Mouse (Mus musculus): ENCODE results near the gene Psd. TPM values are rescaled to one million over a fixed set of nuclear protein-coding genes. Genes with fewer than 3 reads are reported as not detected.

The Psd gene
- polyA plus RNA-seq, 1 experiment from 2014 or later = 3.3 TPM

DNA sequence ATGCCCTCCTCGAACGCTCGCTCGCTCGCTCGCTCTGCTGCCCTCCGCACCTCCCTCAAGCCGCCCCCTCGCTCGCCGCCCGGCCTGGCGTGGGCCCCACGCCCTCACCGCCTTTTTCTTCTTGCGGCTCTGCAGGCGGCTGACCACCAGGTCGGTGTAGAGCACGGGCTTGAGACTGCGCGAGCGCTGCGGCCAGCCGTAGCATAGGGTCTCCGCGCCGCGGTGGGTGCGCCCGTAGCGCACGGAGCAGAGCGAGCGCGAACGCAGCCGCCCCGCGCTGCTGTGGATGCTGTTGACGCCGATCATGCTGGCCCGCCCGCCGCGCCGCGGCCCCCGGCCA is 9.4 kb downstream of the Psd start:
- H3K9me3 ChIP-seq (replicated peaks; ENCODE audit: control insufficient read depth, low read length) = no peaks in the 10 kb centered on the region
- H3K4me2 ChIP-seq (ENCODE audit: low read depth, low read length) = peak overlapping the region; percentile 52
- peak overlapping the region; percentile 45 for H3K4me3 ChIP-seq (ENCODE audit: low read depth, low read length)
- ATAC-seq (ENCODE audit: low read depth) = no peak
- H3K27ac ChIP-seq (ENCODE audit: low read length) = no peak overlapping the region
- 1% methylated on average over 48 of the region's 48 CpGs for WGBS (ENCODE audit: insufficient replicate concordance)
- peaks cover 78% of the 10 kb centered on the region for H3K27me3 ChIP-seq (ENCODE audit: control insufficient read depth, insufficient read depth, low read depth, low read length)
- H3K4me1 ChIP-seq (ENCODE audit: control insufficient read depth, low read depth, low read length) = peaks cover 52% of the 10 kb centered on the region
- H3K9ac ChIP-seq (ENCODE audit: low read depth, low read length) = no peak overlapping the region
- H3K36me3 ChIP-seq (ENCODE audit: control insufficient read depth, insufficient read depth) = no peaks in the 10 kb centered on the region; the same call in 1 of the 2 replicates

DNA sequence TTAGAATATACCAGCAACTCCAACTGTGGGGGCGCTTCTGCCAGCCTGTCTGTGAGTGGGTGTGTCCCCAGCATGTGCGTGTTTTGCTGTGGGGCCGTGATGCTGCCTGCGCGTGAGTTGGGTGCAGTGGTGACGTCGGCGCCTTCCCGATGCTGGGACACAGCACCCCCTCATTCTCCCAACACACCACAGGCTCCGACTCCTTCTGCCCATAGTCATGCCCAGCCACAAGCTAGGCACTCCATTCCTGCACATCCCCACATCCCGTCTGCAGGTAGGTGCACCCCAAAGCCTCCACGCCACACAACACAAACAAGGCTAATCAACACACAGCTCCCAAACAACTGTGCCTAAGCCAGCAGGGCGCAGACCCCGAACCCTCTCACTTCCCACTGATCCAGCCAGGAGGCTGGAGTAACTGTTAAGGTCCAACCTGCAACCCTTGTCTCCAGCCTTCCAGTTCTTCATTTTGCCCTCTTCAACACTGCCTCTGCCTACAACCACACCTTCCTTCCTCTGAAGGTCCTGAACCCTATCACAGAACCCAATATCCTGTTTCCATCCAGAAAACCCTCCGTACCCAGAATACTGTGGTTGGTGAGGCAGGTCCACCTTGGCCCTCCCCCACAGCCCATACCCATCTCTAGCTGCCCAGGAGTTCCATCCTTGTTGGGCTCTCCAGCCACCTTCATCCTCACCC is 10.0 kb downstream of the Psd start:
- Histone ChIP-seq H3K9me3 (replicated peaks; ENCODE audit: control insufficient read depth, low read length) (no peaks in the 10 kb centered on the region), H3K4me1 (ENCODE audit: control insufficient read depth, low read depth, low read length) (peaks cover 52% of the 10 kb centered on the region), H3K9ac (ENCODE audit: low read depth, low read length) (no peak overlapping the region), H3K27me3 (ENCODE audit: control insufficient read depth, insufficient read depth, low read depth, low read length) (peaks cover 73% of the 10 kb centered on the region), H3K27ac (ENCODE audit: low read length) (no peak overlapping the region), H3K36me3 (ENCODE audit: control insufficient read depth, insufficient read depth) (no peaks in the 10 kb centered on the region; the same call in 1 of the 2 replicates), H3K4me3 (ENCODE audit: low read depth, low read length) (peak overlapping the region; percentile 45), H3K4me2 (ENCODE audit: low read depth, low read length) (peak overlapping the region; percentile 52; the same call in 1 of the 2 replicates)
- WGBS (ENCODE audit: insufficient replicate concordance) = 30% methylated on average over 15 of the region's 15 CpGs
- ATAC-seq (ENCODE audit: low read depth) = no peak

DNA sequence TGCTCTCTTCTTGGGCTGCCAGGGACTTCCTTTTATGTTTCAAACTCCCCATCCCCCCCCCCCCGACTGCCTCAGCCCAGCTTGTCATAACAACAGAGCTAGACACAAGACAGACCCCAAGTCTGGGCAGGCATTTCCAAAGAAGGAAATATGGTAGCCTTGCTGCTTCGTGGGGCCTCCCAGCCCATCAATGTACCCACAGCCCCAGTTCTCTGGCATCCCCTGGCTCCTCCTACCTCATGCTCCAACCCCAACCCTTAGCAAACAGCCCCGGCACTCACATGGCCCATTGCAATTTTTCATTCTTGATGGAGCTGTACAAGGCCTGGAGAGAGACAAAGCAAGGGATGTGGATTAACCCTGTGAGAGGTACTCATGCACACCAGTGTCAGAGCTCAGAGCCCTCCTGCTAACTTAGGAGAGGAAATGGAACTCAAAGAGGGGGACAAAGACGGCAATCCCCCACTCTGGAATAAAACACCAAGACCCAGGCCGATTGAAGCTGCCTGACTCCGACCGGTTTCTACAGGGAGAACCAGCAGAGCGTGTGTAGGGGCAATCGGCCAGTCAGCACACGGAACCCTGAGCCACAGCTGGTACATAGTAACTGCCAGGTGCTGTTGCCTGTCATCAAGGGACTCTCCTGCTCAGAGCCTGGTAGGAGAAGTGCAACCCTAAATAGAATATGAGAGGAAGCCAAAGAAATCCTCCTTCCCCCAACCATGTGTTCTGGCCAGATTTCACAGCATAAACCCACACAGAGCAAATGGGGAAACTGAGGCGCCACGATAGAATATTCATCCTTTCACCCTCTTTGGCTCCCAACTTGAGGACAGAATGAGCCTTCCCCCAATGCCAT is 11.0 kb downstream of the Psd start:
- Histone ChIP-seq H3K9ac (ENCODE audit: low read depth, low read length) (peak overlapping the region; percentile 66), H3K9me3 (replicated peaks; ENCODE audit: control insufficient read depth, low read length) (no peaks in the 10 kb centered on the region), H3K4me1 (ENCODE audit: control insufficient read depth, low read depth, low read length) (peaks cover 52% of the 10 kb centered on the region), H3K27me3 (ENCODE audit: control insufficient read depth, insufficient read depth, low read depth, low read length) (peaks cover 63% of the 10 kb centered on the region), H3K4me3 (ENCODE audit: low read depth, low read length) (peak overlapping the region; percentile 48), H3K27ac (ENCODE audit: low read length) (peak overlapping the region; percentile 94), H3K4me2 (ENCODE audit: low read depth, low read length) (peak overlapping the region; percentile 85), H3K36me3 (ENCODE audit: control insufficient read depth, insufficient read depth) (peaks cover 2% of the 10 kb centered on the region)
- ATAC-seq (ENCODE audit: low read depth) = peak; percentile 20; the same call in 1 of the 2 replicates
- WGBS (ENCODE audit: insufficient replicate concordance) = 42% methylated on average over 12 of the region's 12 CpGs

DNA sequence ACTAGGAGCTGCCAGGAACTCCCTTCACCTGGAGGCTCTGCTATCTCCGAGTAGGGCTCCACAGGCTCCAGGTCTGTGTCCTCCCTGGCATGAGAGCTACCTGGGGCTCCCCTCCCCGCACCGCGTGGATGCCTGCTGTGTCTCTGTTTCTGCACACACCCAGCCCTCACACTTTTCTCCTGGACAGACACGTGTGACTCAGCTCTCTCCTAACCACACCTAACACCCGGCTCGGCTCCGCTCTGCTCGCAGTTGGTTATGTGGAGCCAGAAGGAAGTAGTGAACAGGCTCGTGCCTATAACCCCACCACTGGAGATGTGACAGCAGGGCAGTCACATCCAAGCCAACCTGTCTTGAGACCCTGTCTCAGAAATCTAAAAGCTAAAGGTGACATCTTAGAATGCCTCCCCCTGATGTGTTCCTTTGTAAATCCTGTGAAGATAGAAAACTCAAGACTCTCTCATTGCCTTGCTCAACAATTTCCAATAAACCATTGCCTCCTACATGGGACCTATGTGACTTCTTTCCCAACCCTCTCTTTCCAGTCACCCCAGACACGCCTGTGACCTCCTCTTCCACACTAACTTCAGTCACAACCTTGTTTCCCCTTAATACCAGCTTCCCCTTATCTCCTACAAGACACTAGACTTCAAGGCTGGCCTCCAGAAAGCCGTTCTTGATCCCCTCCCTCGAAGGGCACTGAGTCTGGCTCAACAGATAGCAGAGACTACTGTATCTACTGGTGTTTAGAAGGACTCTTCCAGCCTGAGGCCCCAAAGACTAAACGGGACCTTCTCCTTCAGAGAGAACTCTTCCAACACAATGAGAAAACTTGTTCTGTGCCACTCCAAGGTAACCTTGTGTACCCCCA is 11.8 kb downstream of the Psd start:
- Histone ChIP-seq H3K4me3 (ENCODE audit: low read depth, low read length) (peak overlapping the region; percentile 48), H3K4me1 (ENCODE audit: control insufficient read depth, low read depth, low read length) (peaks cover 52% of the 10 kb centered on the region)
- peak; percentile 88 for ATAC-seq (ENCODE audit: low read depth)

DNA sequence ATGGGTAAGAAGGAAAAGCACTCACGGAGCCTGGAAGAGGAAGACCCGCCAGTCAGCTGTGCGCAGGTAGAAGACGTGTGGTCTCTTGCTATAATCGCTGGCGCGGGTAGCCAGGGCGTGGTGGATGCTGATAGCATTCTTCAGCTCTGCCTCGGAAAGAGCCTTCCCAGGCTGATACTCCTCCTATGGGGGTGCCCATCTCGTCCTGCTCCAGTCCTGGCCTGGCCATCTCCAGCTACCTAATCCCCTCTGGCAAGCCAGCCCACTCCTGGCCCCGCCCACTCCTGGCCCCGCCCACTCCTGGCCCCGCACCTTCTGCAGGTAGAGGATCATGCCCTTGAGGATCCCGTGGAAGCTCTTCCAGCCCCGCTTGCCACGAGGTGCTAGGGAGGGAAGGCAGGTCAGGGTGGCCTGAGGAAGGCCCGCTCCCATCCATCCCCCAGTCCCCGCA is 12.8 kb downstream of the Psd start:
- Histone ChIP-seq H3K27me3 (ENCODE audit: control insufficient read depth, insufficient read depth, low read depth, low read length) (peaks cover 44% of the 10 kb centered on the region), H3K4me1 (ENCODE audit: control insufficient read depth, low read depth, low read length) (peaks cover 54% of the 10 kb centered on the region), H3K4me2 (ENCODE audit: low read depth, low read length) (peak overlapping the region; percentile 85), H3K9me3 (replicated peaks; ENCODE audit: control insufficient read depth, low read length) (no peaks in the 10 kb centered on the region), H3K36me3 (ENCODE audit: control insufficient read depth, insufficient read depth) (peaks cover 6% of the 10 kb centered on the region), H3K9ac (ENCODE audit: low read depth, low read length) (peak overlapping the region; percentile 62), H3K27ac (ENCODE audit: low read length) (peak overlapping the region; percentile 94), H3K4me3 (ENCODE audit: low read depth, low read length) (peak overlapping the region; percentile 48)
- WGBS (ENCODE audit: insufficient replicate concordance) = 11% methylated on average over 18 of the region's 18 CpGs
- peak; percentile 51 for ATAC-seq (ENCODE audit: low read depth)

More for the DNA sequence above, 11.8 kb downstream of the Psd start:
- Histone ChIP-seq H3K9ac (ENCODE audit: low read depth, low read length) (peak overlapping the region; percentile 66), H3K4me2 (ENCODE audit: low read depth, low read length) (peak overlapping the region; percentile 85), H3K9me3 (replicated peaks; ENCODE audit: control insufficient read depth, low read length) (no peaks in the 10 kb centered on the region), H3K27ac (ENCODE audit: low read length) (peak overlapping the region; percentile 94), H3K27me3 (ENCODE audit: control insufficient read depth, insufficient read depth, low read depth, low read length) (peaks cover 54% of the 10 kb centered on the region), H3K36me3 (ENCODE audit: control insufficient read depth, insufficient read depth) (peaks cover 6% of the 10 kb centered on the region)
- 2% methylated on average over 14 of the region's 14 CpGs for WGBS (ENCODE audit: insufficient replicate concordance)

DNA sequence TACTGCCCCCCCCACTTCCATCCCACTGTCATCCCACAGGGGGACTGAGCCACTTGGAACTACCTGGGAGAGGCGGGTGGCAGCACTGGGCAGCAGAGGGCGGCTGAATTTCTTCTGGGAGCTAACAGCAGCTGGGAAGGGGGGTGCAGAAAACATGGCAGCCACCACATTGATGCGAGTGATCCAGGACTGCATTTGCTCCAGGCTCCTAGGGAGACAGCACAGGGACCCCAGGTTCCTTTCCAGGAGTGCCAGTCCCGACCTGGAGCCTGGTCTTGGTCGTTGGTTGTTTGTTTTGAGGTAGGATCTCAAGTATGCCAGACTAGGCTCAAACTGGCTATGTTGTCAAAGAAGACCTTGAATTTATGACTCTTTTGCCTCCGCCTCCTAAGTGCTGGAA is 13.4 kb downstream of the Psd start:
- Histone ChIP-seq H3K4me1 (ENCODE audit: control insufficient read depth, low read depth, low read length) (peaks cover 58% of the 10 kb centered on the region), H3K4me2 (ENCODE audit: low read depth, low read length) (peak overlapping the region; percentile 85), H3K36me3 (ENCODE audit: control insufficient read depth, insufficient read depth) (peaks cover 6% of the 10 kb centered on the region), H3K27me3 (ENCODE audit: control insufficient read depth, insufficient read depth, low read depth, low read length) (peaks cover 39% of the 10 kb centered on the region), H3K9me3 (replicated peaks; ENCODE audit: control insufficient read depth, low read length) (no peaks in the 10 kb centered on the region), H3K27ac (ENCODE audit: low read length) (peak overlapping the region; percentile 94), H3K4me3 (ENCODE audit: low read depth, low read length) (peak overlapping the region; percentile 48), H3K9ac (ENCODE audit: low read depth, low read length) (peak overlapping the region; percentile 62; the same call in 1 of the 2 replicates)
- no peak for ATAC-seq (ENCODE audit: low read depth)
- 63% methylated on average over 6 of the region's 6 CpGs for WGBS (ENCODE audit: insufficient replicate concordance)

DNA sequence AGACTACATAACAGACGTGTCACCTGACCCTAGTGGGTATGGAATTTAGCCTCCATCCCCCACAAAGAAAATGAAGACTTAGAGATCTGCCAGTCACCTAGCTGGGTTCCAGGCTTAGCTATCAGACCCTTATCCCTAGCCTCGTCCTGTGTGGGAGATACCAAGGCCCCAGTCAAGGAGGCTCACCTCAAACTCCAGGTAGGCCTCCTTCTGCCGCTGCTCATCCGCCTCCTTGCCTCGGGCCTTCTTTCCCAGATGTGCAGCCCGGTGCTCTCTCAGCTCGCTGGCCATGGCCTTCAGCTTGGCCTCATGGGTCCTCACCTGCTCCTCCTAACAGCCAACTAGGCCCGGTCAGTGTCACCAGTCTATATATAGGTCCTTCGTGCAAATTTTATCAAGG is 13.8 kb downstream of the Psd start:
- Histone ChIP-seq H3K9ac (ENCODE audit: low read depth, low read length) (peak overlapping the region; percentile 62; the same call in 1 of the 2 replicates), H3K36me3 (ENCODE audit: control insufficient read depth, insufficient read depth) (peaks cover 6% of the 10 kb centered on the region), H3K4me1 (ENCODE audit: control insufficient read depth, low read depth, low read length) (peaks cover 61% of the 10 kb centered on the region), H3K27ac (ENCODE audit: low read length) (peak overlapping the region; percentile 48; the same call in 1 of the 2 replicates), H3K4me3 (ENCODE audit: low read depth, low read length) (no peak overlapping the region), H3K27me3 (ENCODE audit: control insufficient read depth, insufficient read depth, low read depth, low read length) (peaks cover 34% of the 10 kb centered on the region), H3K4me2 (ENCODE audit: low read depth, low read length) (peak overlapping the region; percentile 85; the same call in 1 of the 2 replicates), H3K9me3 (replicated peaks; ENCODE audit: control insufficient read depth, low read length) (no peaks in the 10 kb centered on the region)
- no peak for ATAC-seq (ENCODE audit: low read depth)
- WGBS (ENCODE audit: insufficient replicate concordance) = 81% methylated on average over 9 of the region's 9 CpGs

DNA sequence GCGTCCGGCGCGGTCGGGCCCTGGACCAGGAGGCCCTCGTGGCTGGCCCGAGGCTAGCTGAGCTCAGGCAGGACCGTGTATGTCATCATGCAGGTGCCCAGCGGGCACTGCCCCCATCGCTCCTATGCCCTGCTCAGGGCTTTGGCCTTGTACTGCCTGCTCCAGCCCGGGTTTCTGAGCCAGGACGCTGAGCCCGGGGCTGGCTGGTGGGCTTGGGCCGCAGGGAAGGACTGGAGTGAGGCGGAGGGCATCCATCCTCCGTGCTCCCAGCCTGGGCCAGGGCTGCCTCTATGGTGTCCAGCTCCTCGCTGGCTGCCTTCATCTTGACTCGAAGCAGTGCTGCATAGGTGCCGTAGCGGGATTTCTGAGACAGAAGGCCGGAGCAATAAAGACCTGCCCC is 14.4 kb downstream of the Psd start:
- H3K4me2 ChIP-seq (ENCODE audit: low read depth, low read length) = no peak overlapping the region
- peaks cover 6% of the 10 kb centered on the region for H3K36me3 ChIP-seq (ENCODE audit: control insufficient read depth, insufficient read depth)
- peaks cover 57% of the 10 kb centered on the region for H3K4me1 ChIP-seq (ENCODE audit: control insufficient read depth, low read depth, low read length)
- H3K27ac ChIP-seq (ENCODE audit: low read length) = peak overlapping the region; percentile 48
- H3K9me3 ChIP-seq (replicated peaks; ENCODE audit: control insufficient read depth, low read length) = no peaks in the 10 kb centered on the region
- peaks cover 28% of the 10 kb centered on the region for H3K27me3 ChIP-seq (ENCODE audit: control insufficient read depth, insufficient read depth, low read depth, low read length)
- H3K4me3 ChIP-seq (ENCODE audit: low read depth, low read length) = no peak overlapping the region
- ATAC-seq (ENCODE audit: low read depth) = no peak
- no peak overlapping the region for H3K9ac ChIP-seq (ENCODE audit: low read depth, low read length)
- 87% methylated on average over 21 of the region's 21 CpGs for WGBS (ENCODE audit: insufficient replicate concordance)
